Mouse (Mus musculus) C2C12 (cell line): ENCODE measurements around the gene Nr4a1. TPM values are rescaled to one million over a fixed set of nuclear protein-coding genes. Genes with fewer than 3 reads are reported as not detected.

ENCODE experiments used
- H3K27me3 ChIP-seq: one replicate; pipeline ENCODE4 v1.6.1; 2011; ENCODE audit not compliant: control insufficient read depth, insufficient read depth, insufficient read length
- H3K36me3 ChIP-seq: one replicate; pipeline ENCODE4 v1.6.1; 2011; ENCODE audit not compliant: control insufficient read depth, insufficient read depth
- H3K4me3 ChIP-seq: one replicate; pipeline ENCODE4 v1.5.1; 2011; ENCODE audit warnings: mild to moderate bottlenecking, control low read depth; ENCODE audit not compliant: poor library complexity, insufficient read depth, severe bottlenecking
- H3K79me2 ChIP-seq: one replicate; pipeline ENCODE4 v1.6.1; 2011; ENCODE audit not compliant: control insufficient read depth, insufficient read depth
- H3K79me3 ChIP-seq: one replicate; pipeline ENCODE4 v1.6.1; 2011; ENCODE audit warnings: low read depth, control low read depth
- H3ac ChIP-seq: one replicate; pipeline ENCODE3; 2011; ENCODE audit warnings: low read depth; ENCODE audit not compliant: control insufficient read depth, insufficient read length
- CEBPB ChIP-seq: IDR thresholded peaks from one replicate; pipeline ENCODE4 v1.6.1; 2011; ENCODE audit warnings: low read depth, mild to moderate bottlenecking, control low read depth, moderate library complexity
- CTCF ChIP-seq: IDR thresholded peaks from one replicate; pipeline ENCODE4 v1.5.1; 2011; ENCODE audit not compliant: control insufficient read depth, insufficient read depth, insufficient read length
- FOSL1 ChIP-seq: IDR thresholded peaks from one replicate; pipeline ENCODE4 v1.8.0; 2011; ENCODE audit warnings: mild to moderate bottlenecking, low read length; ENCODE audit not compliant: poor library complexity, insufficient read depth, severe bottlenecking
- MAX ChIP-seq: IDR thresholded peaks from one replicate; pipeline ENCODE4 v1.6.1; 2011; ENCODE audit warnings: mild to moderate bottlenecking, control low read depth
- MYOD1 ChIP-seq: IDR thresholded peaks from one replicate; pipeline ENCODE4 v1.6.1; 2011; ENCODE audit warnings: low read depth; ENCODE audit not compliant: control insufficient read depth, insufficient read length
- MYOG ChIP-seq: IDR thresholded peaks from one replicate; pipeline ENCODE4 v1.6.1; 2011; ENCODE audit not compliant: control insufficient read depth, insufficient read length; ENCODE audit errors: extremely low read depth
- USF1 ChIP-seq: IDR thresholded peaks from one replicate; pipeline ENCODE4 v1.6.1; 2011; ENCODE audit warnings: low read depth, mild to moderate bottlenecking, control low read depth, moderate library complexity
- polyA plus RNA-seq: library from polyadenylated mRNA; unstranded; fragments of >200 nt; fragmentation: generic; extraction: Trizol; gene quantifications from one replicate; pipeline ENCODE4 v1.2.1, GENCODE M21; 2012; ENCODE audit warnings: missing spikeins

Nr4a1 gene
- polyA plus RNA-seq, 1 experiment, result 8.1 TPM

DNA sequence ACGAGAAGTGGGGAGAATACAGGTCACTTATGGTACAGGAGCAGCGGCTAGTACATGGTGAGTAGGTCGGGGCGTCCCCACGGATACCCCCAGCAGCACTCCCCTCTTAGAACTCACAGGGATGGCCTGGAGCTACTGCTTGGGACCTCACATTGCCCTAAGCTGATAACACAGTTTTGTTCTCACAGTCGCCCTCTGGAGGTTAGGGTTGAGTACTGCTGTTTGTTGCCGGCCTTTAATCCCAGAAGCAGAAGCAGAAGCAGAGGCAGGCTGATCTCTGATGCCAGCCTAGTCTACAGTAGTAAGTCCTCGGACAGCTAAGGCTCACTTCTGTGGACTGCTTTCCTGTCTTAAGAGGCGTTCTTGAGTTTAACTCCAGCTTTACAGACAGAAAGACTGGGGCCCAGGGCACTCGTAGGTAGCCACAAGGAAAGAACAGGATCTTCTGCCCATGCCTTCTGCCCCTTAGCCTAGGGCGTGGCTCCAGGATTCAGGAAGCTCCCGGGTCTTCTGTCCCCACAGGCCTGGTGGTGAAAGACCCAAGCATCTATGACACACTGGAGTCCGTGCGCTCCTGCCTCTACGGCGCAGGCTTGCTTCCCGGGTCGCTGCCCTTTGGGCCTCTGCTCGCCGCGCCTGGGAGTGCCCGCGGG, 22.9 kb upstream of the Nr4a1 start:
- Histone ChIP-seq H3K27me3 (no peaks in the 10 kb centered on the region), H3K4me3 (no peak overlapping the region), H3K36me3 (peaks cover 20% of the 10 kb centered on the region), H3K79me3 (no peaks in the 10 kb centered on the region), H3K79me2 (no peaks in the 10 kb centered on the region), H3ac (no peak overlapping the region)
- TF ChIP-seq USF1 (no peak), CTCF (peak; percentile 40)

GRCm38 (mm10) chr15:101231648-101232180, 22.4 kb upstream of the Nr4a1 start:
- Histone ChIP-seq H3K79me2 (no peaks in the 10 kb centered on the region), H3K36me3 (peaks cover 20% of the 10 kb centered on the region), H3K4me3 (no peak overlapping the region), H3K79me3 (no peaks in the 10 kb centered on the region), H3K27me3 (no peaks in the 10 kb centered on the region), H3ac (no peak overlapping the region)
- TF ChIP-seq MYOD1 (no peak), FOSL1 (no peak)

GRCm38 (mm10) chr15:101232607-101233006, 21.5 kb upstream of the Nr4a1 start:
- Histone ChIP-seq H3K36me3 (peaks cover 20% of the 10 kb centered on the region), H3K79me3 (no peaks in the 10 kb centered on the region), H3K4me3 (no peak overlapping the region), H3K27me3 (no peaks in the 10 kb centered on the region), H3K79me2 (no peaks in the 10 kb centered on the region), H3ac (no peak overlapping the region)
- TF ChIP-seq MAX (no peak), MYOD1 (no peak), USF1 (no peak), FOSL1 (no peak), MYOG (no peak), CTCF (no peak), CEBPB (no peak)

DNA sequence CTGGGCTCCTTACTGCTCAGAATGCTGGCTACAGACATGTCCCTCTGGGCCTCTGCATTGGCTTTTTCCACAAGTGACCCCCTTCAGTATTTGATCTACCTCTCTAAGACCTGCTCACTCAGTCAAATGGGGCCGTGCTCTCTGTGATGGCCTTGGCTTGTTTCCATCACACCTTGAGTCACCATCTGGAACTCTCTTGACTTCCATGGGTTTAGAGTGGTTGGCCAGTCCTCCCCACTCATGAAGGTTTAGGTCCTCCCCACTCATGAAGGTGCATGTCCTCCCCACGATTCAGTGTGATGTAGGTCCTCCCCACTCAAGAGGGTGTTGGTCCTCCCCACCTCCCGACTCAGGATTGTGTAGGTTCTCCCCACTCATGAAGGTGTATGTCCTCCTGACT, 20.9 kb upstream of the Nr4a1 start:
- TF ChIP-seq MYOG (no peak), CTCF (no peak), MAX (no peak), MYOD1 (no peak), CEBPB (no peak), USF1 (no peak), FOSL1 (no peak)
- no peak overlapping the region for H3ac ChIP-seq

GRCm38 (mm10) chr15:101233641-101234275, 20.3 kb upstream of the Nr4a1 start:
- no peaks in the 10 kb centered on the region for H3K79me2 ChIP-seq
- H3K4me3 ChIP-seq, result no peak overlapping the region
- no peaks in the 10 kb centered on the region for H3K27me3 ChIP-seq
- H3ac ChIP-seq, result no peak overlapping the region
- TF ChIP-seq MAX (no peak), MYOD1 (no peak), MYOG (no peak), USF1 (no peak), FOSL1 (no peak), CTCF (no peak), CEBPB (no peak)
- H3K36me3 ChIP-seq, result peaks cover 20% of the 10 kb centered on the region
- no peaks in the 10 kb centered on the region for H3K79me3 ChIP-seq

More for the DNA sequence above, 20.9 kb upstream of the Nr4a1 start:
- Histone ChIP-seq H3K36me3 (peaks cover 20% of the 10 kb centered on the region), H3K79me2 (no peaks in the 10 kb centered on the region), H3K79me3 (no peaks in the 10 kb centered on the region), H3K4me3 (no peak overlapping the region), H3K27me3 (no peaks in the 10 kb centered on the region)
